Mouse (Mus musculus): ENCODE data around the gene Rcsd1. TPM values are rescaled to one million over a fixed set of nuclear protein-coding genes. Genes with fewer than 3 reads are reported as not detected.

The Rcsd1 gene
- total and polyA plus RNA-seq, 3 experiments = 22.7 to 81.1 (median 35.7) TPM

DNA sequence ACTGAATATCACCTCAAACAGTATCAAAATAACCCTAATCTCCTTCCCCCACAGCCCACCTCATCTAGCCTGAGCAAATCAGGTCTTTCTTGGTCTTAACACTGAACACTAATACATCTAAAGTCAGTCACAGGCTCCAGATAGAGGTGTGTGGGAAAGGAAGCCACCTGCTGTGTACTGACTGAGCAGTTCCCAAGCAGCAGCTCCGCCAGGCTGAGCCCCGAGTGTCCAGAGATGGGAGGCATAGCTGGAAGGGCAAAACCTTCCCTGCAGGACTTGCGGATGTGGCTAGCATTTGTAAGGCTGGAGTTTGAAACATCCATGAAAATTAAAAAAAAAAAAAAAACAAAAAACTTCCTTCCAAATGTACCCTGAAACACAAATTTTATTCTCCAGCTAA lies 104.4 kb downstream of the Rcsd1 start:
- Histone ChIP-seq H3K4me2 (ENCODE audit: insufficient read depth, low read depth, poor library complexity, severe bottlenecking) (no peak overlapping the region), H3K9ac (ENCODE audit: insufficient read depth, low read depth) (no peak overlapping the region), H3K79me2 (replicated peaks; ENCODE audit: control insufficient read depth, extremely low read depth, insufficient read depth, poor library complexity, severe bottlenecking) (no peaks in the 10 kb centered on the region), H3K36me3 (replicated peaks in 1 of 2; ENCODE audit: control insufficient read depth in 1 of 2, insufficient read depth in 1 of 2, low read length in 1 of 2) (peaks cover 0 to 26% of the 10 kb centered on the region in 2 experiments), H3K27me3 (replicated peaks) (no peaks in the 10 kb centered on the region), H3K9me3 (replicated peaks; ENCODE audit: low read length) (no peaks in the 10 kb centered on the region), H3K27ac (ENCODE audit: insufficient read depth, low read depth) (no peak overlapping the region), H3K4me3 (replicated peaks in 1 of 3; ENCODE audit: low read depth in 2 of 3, low read length in 2 of 3, poor library complexity in 1 of 3) (no peak overlapping the region), H3K4me1 (ENCODE audit: control insufficient read depth in 1 of 2, insufficient read depth in 2 of 2) (peaks cover 10 to 67% of the 10 kb centered on the region in 2 experiments)
- dilution Hi-C loops (cut with MboI; ENCODE audit: extremely low pct_ligation_motif_present, extremely low pct_unique_long_range_greater_than_20kb, low sequenced_read_pairs) = no loop called here
- in situ Hi-C loops (cut with MboI; ENCODE audit: low pct_ligation_motif_present, low pct_unique_long_range_greater_than_20kb, low sequenced_read_pairs) = no loop called here
- TF ChIP-seq IRF4 (IDR thresholded peaks at IDR 0.05; ENCODE audit: low read depth, low read length) (no peak), SIN3A (IDR thresholded peaks at IDR 0.05; ENCODE audit: low read length) (no peak), RAD21 (IDR thresholded peaks at IDR 0.05; ENCODE audit: low read depth, low read length) (no peak)
- DNase-seq (ENCODE audit: extremely low read depth) = no peak

DNA sequence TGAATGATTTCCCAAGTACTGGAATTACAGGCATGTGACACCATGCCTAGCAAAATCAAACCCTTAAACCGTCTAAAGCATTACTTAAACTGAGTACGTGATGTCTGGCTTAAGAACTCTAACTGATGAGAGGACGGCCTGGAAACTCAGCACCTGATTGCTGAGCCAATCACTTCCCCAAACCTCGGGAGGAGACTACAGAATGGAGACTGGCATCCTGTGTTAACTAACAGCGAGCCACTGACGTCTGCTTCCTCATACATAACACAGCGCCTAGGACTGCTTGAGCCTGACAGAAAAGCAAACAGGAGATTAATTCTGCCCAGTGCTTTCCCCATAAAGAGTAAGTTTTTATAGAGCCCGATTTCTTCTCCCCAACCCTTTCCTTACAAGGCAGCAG lies 105.4 kb downstream of the Rcsd1 start:
- Histone ChIP-seq H3K4me2 (ENCODE audit: insufficient read depth, low read depth, poor library complexity, severe bottlenecking) (no peak overlapping the region), H3K36me3 (replicated peaks in 1 of 2; ENCODE audit: control insufficient read depth in 1 of 2, insufficient read depth in 1 of 2, low read length in 1 of 2) (peaks cover 0 to 26% of the 10 kb centered on the region in 2 experiments), H3K27ac (ENCODE audit: insufficient read depth, low read depth) (no peak overlapping the region), H3K9ac (ENCODE audit: insufficient read depth, low read depth) (no peak overlapping the region), H3K4me1 (ENCODE audit: control insufficient read depth in 1 of 2, insufficient read depth in 2 of 2) (peaks cover 7 to 58% of the 10 kb centered on the region in 2 experiments), H3K27me3 (replicated peaks) (no peaks in the 10 kb centered on the region), H3K4me3 (replicated peaks in 1 of 3; ENCODE audit: low read depth in 2 of 3, low read length in 2 of 3, poor library complexity in 1 of 3) (no peak overlapping the region), H3K79me2 (replicated peaks; ENCODE audit: control insufficient read depth, extremely low read depth, insufficient read depth, poor library complexity, severe bottlenecking) (no peaks in the 10 kb centered on the region), H3K9me3 (replicated peaks; ENCODE audit: low read length) (no peaks in the 10 kb centered on the region)
- dilution Hi-C loops (cut with MboI; ENCODE audit: extremely low pct_ligation_motif_present, extremely low pct_unique_long_range_greater_than_20kb, low sequenced_read_pairs) (no loop called here), in situ Hi-C loops (cut with MboI; ENCODE audit: low pct_ligation_motif_present, low pct_unique_long_range_greater_than_20kb, low sequenced_read_pairs) (no loop called here)
- no peak for DNase-seq (ENCODE audit: extremely low read depth)
- TF ChIP-seq NRF1 (IDR thresholded peaks at IDR 0.05; ENCODE audit: low read depth, low read length) = no peak
- no peak for TF ChIP-seq MAX (IDR thresholded peaks at IDR 0.05; ENCODE audit: low read length)
- no peak for TF ChIP-seq ZMIZ1 (IDR thresholded peaks at IDR 0.05; ENCODE audit: low read depth, low read length)
- no peak for TF ChIP-seq EP300 (IDR thresholded peaks at IDR 0.05; ENCODE audit: low read length)
- TF ChIP-seq RCOR1 (conservative IDR thresholded peaks at IDR 0.05; ENCODE audit: low read depth, low read length) = no peak
- no peak for TF ChIP-seq IRF4 (IDR thresholded peaks at IDR 0.05; ENCODE audit: low read depth, low read length)
- TF ChIP-seq CHD1 (IDR thresholded peaks at IDR 0.05; ENCODE audit: low read depth, low read length) = no peak
- no peak for TF ChIP-seq MAZ (IDR thresholded peaks at IDR 0.05; ENCODE audit: low read depth, low read length)
- TF ChIP-seq RAD21 (IDR thresholded peaks at IDR 0.05; ENCODE audit: low read depth, low read length) = no peak

DNA sequence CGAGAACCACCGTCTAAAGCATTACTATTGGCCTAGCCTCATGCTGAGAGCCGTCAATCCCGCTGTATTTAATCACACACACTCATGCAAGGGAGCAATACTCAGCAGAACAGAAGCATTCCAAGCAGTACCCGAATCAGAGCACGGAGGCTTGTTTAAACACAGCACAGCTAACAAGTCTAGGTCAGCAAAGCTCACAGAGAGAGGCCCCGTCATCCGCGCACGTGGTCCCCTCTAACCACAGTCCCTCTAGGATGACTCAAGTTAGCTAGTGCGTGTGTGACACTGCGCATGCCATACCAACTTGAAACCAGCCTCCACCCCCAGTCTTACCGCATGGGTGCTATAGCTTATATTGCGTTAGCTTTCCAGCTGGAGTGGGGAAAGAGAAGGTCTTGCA lies 106.3 kb downstream of the Rcsd1 start:
- Histone ChIP-seq H3K4me3 (replicated peaks in 1 of 3; ENCODE audit: low read depth in 2 of 3, low read length in 2 of 3, poor library complexity in 1 of 3) (no peak overlapping the region), H3K9ac (ENCODE audit: insufficient read depth, low read depth) (no peak overlapping the region), H3K9me3 (replicated peaks; ENCODE audit: low read length) (no peaks in the 10 kb centered on the region), H3K27ac (ENCODE audit: insufficient read depth, low read depth) (no peak overlapping the region), H3K36me3 (replicated peaks in 1 of 2; ENCODE audit: control insufficient read depth in 1 of 2, insufficient read depth in 1 of 2, low read length in 1 of 2) (peaks cover 0 to 25% of the 10 kb centered on the region in 2 experiments), H3K79me2 (replicated peaks; ENCODE audit: control insufficient read depth, extremely low read depth, insufficient read depth, poor library complexity, severe bottlenecking) (no peaks in the 10 kb centered on the region), H3K4me1 (ENCODE audit: control insufficient read depth in 1 of 2, insufficient read depth in 2 of 2) (peaks cover 7 to 53% of the 10 kb centered on the region in 2 experiments), H3K4me2 (ENCODE audit: insufficient read depth, low read depth, poor library complexity, severe bottlenecking) (no peak overlapping the region), H3K27me3 (replicated peaks) (no peaks in the 10 kb centered on the region)
- in situ Hi-C loops (cut with MboI; ENCODE audit: low pct_ligation_motif_present, low pct_unique_long_range_greater_than_20kb, low sequenced_read_pairs) (no loop called here), dilution Hi-C loops (cut with MboI; ENCODE audit: extremely low pct_ligation_motif_present, extremely low pct_unique_long_range_greater_than_20kb, low sequenced_read_pairs) (no loop called here)
- TF ChIP-seq TBP (conservative IDR thresholded peaks at IDR 0.05; ENCODE audit: low read depth, low read length) = no peak
- DNase-seq (ENCODE audit: extremely low read depth) = peak; percentile 13
